Comparison of ENCODE assay signal across 21 mouse cellular contexts in genomic region chr6:53603041-53603440, GRCm38 (mm10).
A peak's percentile ranks its signal among the peaks of the same experiment; 100 is the strongest.
DNase-seq lines count a peak whose midpoint lies in the region; ATAC-seq and TF ChIP-seq lines count a peak whose summit lies in the region.
"Had no signal": no experiment of that assay in that cellular context is flagged by ENCODE, and none has a peak within 500 bp of the region (broad histone marks: within the 10 kb centered on the region; RNA-seq: fewer than 3 reads in every experiment).

No protein-coding gene starts in this region.

- H3K4me2 ChIP-seq in heart, embryonic 14.5 days (ENCODE audit: low read length), result no peak overlapping the region
- H3K4me2 ChIP-seq in intestine, postnatal 0 days (replicated peaks; ENCODE audit: low read depth), result no peak overlapping the region
- H3K4me2 ChIP-seq: embryonic facial prominence, embryonic 12.5 days; embryonic facial prominence, embryonic 15.5 days; heart, embryonic 15.5 days; hindbrain, embryonic 12.5 days; hindbrain, embryonic 15.5 days had no signal

- peaks cover 24% of the 10 kb centered on the region for H3K36me3 ChIP-seq in heart, embryonic 14.5 days (ENCODE audit: control insufficient read depth, insufficient read depth, low read length)
- no peaks in the 10 kb centered on the region for H3K36me3 ChIP-seq in limb, embryonic 10.5 days
- H3K36me3 ChIP-seq in intestine, postnatal 0 days (ENCODE audit: control insufficient read depth, insufficient read depth), result no peaks in the 10 kb centered on the region
- H3K36me3 ChIP-seq: embryonic facial prominence, embryonic 12.5 days; heart, embryonic 10.5 days; heart, embryonic 15.5 days; hindbrain, embryonic 12.5 days; hindbrain, embryonic 15.5 days had no signal

- CTCF ChIA-PET in Patski (lab: Charles Lee), result interaction anchor here (0.6 to 1.0 kb wide), 3 partner anchors 9 to 160 kb away, joined by 3 read pairs; no protein-coding TSS in a partner anchor

- H3K27ac ChIP-seq in gastrocnemius, adult 2 months, result peak overlapping the region; percentile 63
- H3K27ac ChIP-seq in heart, embryonic 14.5 days (replicated peaks in 1 of 2; ENCODE audit: control insufficient read depth in 1 of 2, insufficient read depth in 1 of 2, low read depth in 2 of 2, low read length in 2 of 2), result peak overlapping the region; percentile 2 to 25; a peak in 1 of 4 replicates
- H3K27ac ChIP-seq in limb, embryonic 10.5 days, result peak overlapping the region; percentile 15; the same call in 1 of the 2 replicates
- H3K27ac ChIP-seq in intestine, postnatal 0 days (ENCODE audit: low read depth, low read length), result no peak overlapping the region
- H3K27ac ChIP-seq: embryonic facial prominence, embryonic 12.5 days; heart, embryonic 10.5 days; hindbrain, embryonic 12.5 days; hindbrain, embryonic 15.5 days had no signal

- in situ Hi-C loops in Patski (cut with MboI; ENCODE audit: low pct_unique_long_range_greater_than_20kb), result no loop called here

- H3K4me1 ChIP-seq in heart, embryonic 14.5 days (ENCODE audit: control insufficient read depth in 2 of 2, insufficient read depth in 2 of 2, low read length in 2 of 2), result peaks cover 13 to 33% of the 10 kb centered on the region in 2 experiments
- H3K4me1 ChIP-seq in limb, embryonic 10.5 days, result peaks cover 14% of the 10 kb centered on the region
- no peaks in the 10 kb centered on the region; the same call in 1 of the 2 replicates for H3K4me1 ChIP-seq in intestine, postnatal 0 days (replicated peaks; ENCODE audit: control insufficient read depth, insufficient read depth, low read length)
- H3K4me1 ChIP-seq: hindbrain, embryonic 12.5 days; hindbrain, embryonic 15.5 days had no signal

- H3K27me3 ChIP-seq in heart, embryonic 14.5 days (ENCODE audit: control insufficient read depth, insufficient read depth, low read length), result no peaks in the 10 kb centered on the region
- no peaks in the 10 kb centered on the region for H3K27me3 ChIP-seq in Patski
- no peaks in the 10 kb centered on the region for H3K27me3 ChIP-seq in limb, embryonic 10.5 days (ENCODE audit: low read depth, poor library complexity, severe bottlenecking)
- no peaks in the 10 kb centered on the region for H3K27me3 ChIP-seq in intestine, postnatal 0 days (replicated peaks; ENCODE audit: control insufficient read depth, insufficient read depth, low read length)
- H3K27me3 ChIP-seq: embryonic facial prominence, embryonic 12.5 days; embryonic facial prominence, embryonic 15.5 days; heart, embryonic 15.5 days; hindbrain, embryonic 12.5 days; hindbrain, embryonic 15.5 days had no signal

- no peaks in the 10 kb centered on the region for H3K9me3 ChIP-seq in heart, embryonic 14.5 days (ENCODE audit: control insufficient read depth, low read length)
- no peaks in the 10 kb centered on the region for H3K9me3 ChIP-seq in limb, embryonic 10.5 days (replicated peaks)
- H3K9me3 ChIP-seq in intestine, postnatal 0 days (ENCODE audit: control insufficient read depth), result no peaks in the 10 kb centered on the region
- H3K9me3 ChIP-seq: embryonic facial prominence, embryonic 12.5 days; embryonic facial prominence, embryonic 15.5 days; heart, embryonic 10.5 days; heart, embryonic 15.5 days; hindbrain, embryonic 12.5 days; hindbrain, embryonic 15.5 days had no signal

- H3K9ac ChIP-seq in heart, embryonic 14.5 days (ENCODE audit: low read length), result no peak overlapping the region
- H3K9ac ChIP-seq in intestine, postnatal 0 days (ENCODE audit: low read depth, low read length), result no peak overlapping the region
- H3K9ac ChIP-seq: embryonic facial prominence, embryonic 12.5 days; embryonic facial prominence, embryonic 15.5 days; forebrain, postnatal 0 days; heart, embryonic 15.5 days; hindbrain, embryonic 12.5 days; hindbrain, embryonic 15.5 days had no signal

- DNase-seq in gastrocnemius, adult 2 months, result no peak
- DNase-seq in gastrocnemius, postnatal 14 days, result no peak
- no peak for DNase-seq in heart, adult 8-10 months (ENCODE audit: low spot score)
- no peak for DNase-seq in Patski (ENCODE audit: low read depth, low spot score)
- DNase-seq in limb, embryonic 10.5 days (ENCODE audit: low spot score), result no peak
- DNase-seq in right cerebral cortex, postnatal 25 days, result no peak
- DNase-seq: cerebellum, adult 11-12 months; cerebellum, adult 9-10 months; cerebellum, postnatal 14 days; forebrain, postnatal 0 days; heart, postnatal 10 days; kidney, adult 11 months had no signal

- no peak for TF ChIP-seq CTCF in gastrocnemius, adult 2 months (IDR thresholded peaks at IDR 0.05)
- TF ChIP-seq CTCF in Patski (IDR thresholded peaks at IDR 0.05), result no peak
- TF ChIP-seq CTCF in intestine, postnatal 0 days (IDR thresholded peaks at IDR 0.05; ENCODE audit: low read depth), result no peak

- intact Hi-C loops in gastrocnemius, adult 2 months (cut with DNase I), result no loop called here
- intact Hi-C loops in gastrocnemius, postnatal 14 days (cut with DNase I; ENCODE audit: low total_unique reads), result no loop called here

- no peak for ATAC-seq in heart, embryonic 14.5 days (ENCODE audit: insufficient number of reproducible peaks, insufficient read depth, low FRiP score, low read depth)
- ATAC-seq in Patski, result peak; percentile 39
- ATAC-seq in intestine, postnatal 0 days, result no peak
- ATAC-seq: forebrain, embryonic 14.5 days; forebrain, postnatal 0 days had no signal

- POLR2A ChIA-PET in Patski (lab: Charles Lee), result no interaction called here

- WGBS in heart, embryonic 14.5 days, result 70% methylated on average over 3 of the region's 3 CpGs
- 87% methylated on average over 3 of the region's 3 CpGs for WGBS in limb, embryonic 10.5 days
- WGBS in intestine, postnatal 0 days, result 87% methylated on average over 3 of the region's 3 CpGs

- no peak overlapping the region for H3K4me3 ChIP-seq in gastrocnemius, adult 2 months
- H3K4me3 ChIP-seq in heart, embryonic 14.5 days (ENCODE audit: control insufficient read depth in 1 of 2, insufficient read depth in 1 of 2, low read depth in 1 of 2, low read length in 2 of 2), result no peak overlapping the region
- no peak overlapping the region for H3K4me3 ChIP-seq in limb, embryonic 10.5 days
- H3K4me3 ChIP-seq in intestine, postnatal 0 days (ENCODE audit: low read depth, low read length), result no peak overlapping the region
- H3K4me3 ChIP-seq: embryonic facial prominence, embryonic 12.5 days; embryonic facial prominence, embryonic 15.5 days; heart, embryonic 10.5 days; heart, embryonic 15.5 days; hindbrain, embryonic 12.5 days; hindbrain, embryonic 15.5 days had no signal
